Mouse (Mus musculus) liver, embryonic 14.5 days (tissue): ENCODE results near the gene Vcpkmt. TPM values are rescaled to one million over a fixed set of nuclear protein-coding genes. Genes with fewer than 3 reads are reported as not detected.

Experiments
- ATAC-seq: fragments of 200-750 bp; cut with Nextera tagmentation; 2 replicates; pipeline ENCODE4 v1.8.0; 2017; ENCODE audit warnings: moderate number of reproducible peaks, mild to moderate bottlenecking, moderate library complexity; ENCODE audit not compliant: insufficient read depth
- DNase-seq, 3 experiments: peaks; one replicate each; pipeline ENCODE4 v3.0.0-alpha.2; 2012 to 2013; ENCODE audit warnings: low read depth in 3 of 3, low spot score in 3 of 3
- H3K27ac ChIP-seq: fragments of 300-500 bp; sonication (generic); 2 replicates; pipeline ENCODE4 v1.5.1; 2014; ENCODE audit warnings: moderate library complexity, mild to moderate bottlenecking, control low read depth, inconsistent platforms
- H3K27me3 ChIP-seq: fragments of 300-500 bp; sonication (generic); 2 replicates; pipeline ENCODE4 v1.6.1; 2014; ENCODE audit warnings: mild to moderate bottlenecking, low read length, moderate library complexity; ENCODE audit not compliant: control insufficient read depth, insufficient read depth
- H3K36me3 ChIP-seq: fragments of 300-500 bp; sonication (generic); replicated peaks from 2 replicates; pipeline ENCODE4 v1.6.1; 2014; ENCODE audit warnings: low read depth; ENCODE audit not compliant: control insufficient read depth, insufficient read depth
- H3K4me1 ChIP-seq, 2 experiments: fragments of 200-500 bp in 1 of 2; fragments of 300-500 bp in 1 of 2; sonication (generic) in 1 of 2; replicated peaks; 2 replicates each; pipeline ENCODE4 v1.6.1; 2012 to 2014; ENCODE audit warnings: antibody characterized with exemption in 1 of 2, inconsistent platforms in 1 of 2, low read length in 1 of 2; ENCODE audit not compliant: control insufficient read depth in 2 of 2, insufficient read depth in 2 of 2
- H3K4me2 ChIP-seq: fragments of 300-500 bp; sonication (generic); 2 replicates; pipeline ENCODE4 v1.6.1; 2014; ENCODE audit warnings: low read depth, mild to moderate bottlenecking, control low read depth, moderate library complexity
- H3K4me3 ChIP-seq, 2 experiments: fragments of 200-500 bp in 1 of 2; fragments of 300-500 bp in 1 of 2; sonication (generic) in 1 of 2; 2 replicates each; pipeline ENCODE4 v1.5.1; 2012 to 2014; ENCODE audit warnings: low read depth in 2 of 2, low read length in 2 of 2, mild to moderate bottlenecking in 2 of 2, control low read depth in 1 of 2, inconsistent platforms in 1 of 2, moderate library complexity in 1 of 2; ENCODE audit not compliant: insufficient read depth in 1 of 2
- H3K9ac ChIP-seq: fragments of 300-500 bp; sonication (generic); replicated peaks from 2 replicates; pipeline ENCODE4 v1.6.1; 2014; ENCODE audit warnings: mild to moderate bottlenecking, control low read depth, moderate library complexity
- H3K9me3 ChIP-seq: fragments of 300-500 bp; sonication (generic); 2 replicates; pipeline ENCODE4 v1.6.1; 2016; ENCODE audit warnings: low read length, mixed read lengths; ENCODE audit not compliant: control insufficient read depth
- CTCF ChIP-seq: IDR thresholded peaks from 2 replicates; pipeline ENCODE4 v1.5.1; 2016; ENCODE audit warnings: antibody characterized with exemption, low read depth, control low read depth
- EP300 ChIP-seq: IDR thresholded peaks from 2 replicates; pipeline ENCODE4 v1.6.1; 2016; ENCODE audit warnings: antibody characterized with exemption, low read depth
- WGBS: fragments of 180-500 bp; shearing (Covaris S2); extraction: QIAGEN DNeasy Blood & Tissue Kit; methylation state at CpG from one replicate; pipeline ENCODE4 v1.1.7; 2014; ENCODE audit not compliant: insufficient replicate concordance; 5-methylcytosine and 5-hydroxymethylcytosine counted together
- polyA plus RNA-seq, 2 experiments: library from polyadenylated mRNA; depleted of rRNA in 1 of 2; stranded (reverse) in 1 of 2; unstranded in 1 of 2; fragments of >200 nt; fragmentation: Nextera tagmentation in 1 of 2; extraction: Ambion mirVana in 1 of 2; gene quantifications; 2 replicates each; pipeline versions ENCODE4 v1.2.1 to v1.2.3; 2012 to 2014

Vcpkmt gene
- polyA plus RNA-seq, 2 experiments = 7.4 to 13.8 TPM

DNA sequence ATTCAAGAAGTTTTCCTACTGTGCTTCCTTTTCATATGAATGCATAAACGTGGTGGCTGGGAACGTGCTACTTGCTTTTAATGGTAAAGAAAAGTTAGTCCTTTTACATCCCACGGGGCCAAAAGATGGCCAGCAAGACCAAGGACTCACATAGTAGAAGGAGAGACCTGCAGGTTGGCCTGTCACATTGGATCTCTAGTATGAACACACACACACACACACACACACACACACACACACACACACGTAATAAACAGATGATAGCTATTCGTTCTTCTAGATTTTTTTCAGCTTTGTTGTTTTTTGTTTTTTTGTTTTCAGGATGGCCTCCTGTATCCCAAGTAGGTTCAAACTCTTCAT is 422 bp upstream of the Vcpkmt start:
- Histone ChIP-seq H3K9me3 (no peaks in the 10 kb centered on the region), H3K4me3 (peak overlapping the region; percentile 67 to 78), H3K4me2 (peak overlapping the region; percentile 89), H3K27me3 (no peaks in the 10 kb centered on the region), H3K27ac (peak overlapping the region; percentile 76), H3K4me1 (peaks cover 15 to 23% of the 10 kb centered on the region in 2 experiments), H3K36me3 (peaks cover 5% of the 10 kb centered on the region; the same call in 1 of the 2 replicates), H3K9ac (peak overlapping the region; percentile 76)
- DNase-seq (no peak), ATAC-seq (peak; percentile 19; the same call in 1 of the 2 replicates)
- no peak for TF ChIP-seq EP300
- no peak for TF ChIP-seq CTCF
- 39% methylated on average over 5 of the region's 5 CpGs for WGBS

DNA sequence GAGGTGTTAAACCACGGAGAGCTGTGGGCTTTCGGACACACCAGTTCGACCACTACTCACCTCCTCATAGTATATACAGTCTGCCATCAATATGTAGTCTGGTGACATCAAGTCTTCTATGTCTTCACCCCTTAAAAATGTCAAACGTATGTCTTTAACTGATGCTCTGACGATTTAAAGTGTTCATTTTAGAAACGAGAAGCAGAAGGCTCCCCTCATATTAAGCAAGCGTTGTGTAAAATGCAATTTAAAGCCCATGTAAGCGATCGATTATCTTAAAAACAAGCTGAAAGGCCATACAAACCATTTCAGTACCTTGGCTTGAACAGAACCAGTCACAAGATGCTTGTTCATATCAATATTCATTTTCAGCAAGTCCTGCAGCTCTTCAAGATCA is 614 bp downstream of the Vcpkmt start:
- peak overlapping the region; percentile 67 to 78 for H3K4me3 ChIP-seq
- peaks cover 5% of the 10 kb centered on the region for H3K36me3 ChIP-seq
- no peak for DNase-seq
- H3K9ac ChIP-seq = peak overlapping the region; percentile 76
- no peaks in the 10 kb centered on the region for H3K27me3 ChIP-seq
- no peak for ATAC-seq
- H3K4me2 ChIP-seq = peak overlapping the region; percentile 89
- no peak overlapping the region; the same call in 1 of the 2 replicates for H3K27ac ChIP-seq
- no peaks in the 10 kb centered on the region for H3K9me3 ChIP-seq
- no peak for TF ChIP-seq EP300
- no peak for TF ChIP-seq CTCF
- 22% methylated on average over 9 of the region's 9 CpGs for WGBS
- peaks cover 15 to 23% of the 10 kb centered on the region in 2 experiments for H3K4me1 ChIP-seq

- no peak overlapping the region for H3K4me3 ChIP-seq
- H3K27ac ChIP-seq = no peak overlapping the region
- TF ChIP-seq EP300 (no peak), CTCF (0 out of 2 replicates have a peak, but pooled peaks have one; percentile 14)
- ATAC-seq (no peak; the same call in 1 of the 2 replicates), DNase-seq (no peak)
- H3K4me2 ChIP-seq = peak overlapping the region; percentile 18; the same call in 1 of the 2 replicates
- 28% methylated on average over 5 of the region's 5 CpGs for WGBS
- H3K27me3 ChIP-seq = no peaks in the 10 kb centered on the region
- peaks cover 15 to 23% of the 10 kb centered on the region in 2 experiments for H3K4me1 ChIP-seq
- H3K36me3 ChIP-seq = peaks cover 5% of the 10 kb centered on the region
- no peaks in the 10 kb centered on the region for H3K9me3 ChIP-seq
- H3K9ac ChIP-seq = no peak overlapping the region
Measured at GRCm38 (mm10) chr12:69579623-69580022, 3.2 kb downstream of the Vcpkmt start.

DNA sequence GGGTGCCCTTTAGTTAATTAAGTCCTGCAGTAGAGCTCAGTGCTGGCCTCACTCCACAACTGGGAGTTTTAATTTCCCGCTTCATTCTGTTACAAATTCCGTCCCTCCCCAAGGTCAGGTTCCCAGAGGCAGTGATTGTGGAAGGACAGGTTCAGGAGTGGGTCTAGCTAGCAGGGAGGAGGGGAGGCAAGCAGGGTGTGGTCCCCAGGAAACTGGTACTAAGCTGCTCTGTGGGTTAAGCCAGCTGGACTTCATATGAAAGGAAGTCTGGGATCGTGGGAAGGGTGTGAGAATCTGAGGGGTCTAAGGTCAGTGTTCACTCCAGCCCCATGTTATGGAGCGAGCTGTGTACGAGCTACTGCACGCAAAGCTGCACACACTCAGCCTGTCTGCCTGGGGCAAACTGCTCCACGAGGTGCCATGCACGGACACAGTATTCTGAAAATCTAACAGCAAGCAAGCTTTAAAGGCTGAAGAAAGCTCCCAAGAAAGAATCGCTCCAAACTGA is 6.7 kb downstream of the Vcpkmt start:
- no peak overlapping the region for H3K27ac ChIP-seq
- H3K36me3 ChIP-seq = peaks cover 5% of the 10 kb centered on the region
- TF ChIP-seq CTCF = no peak
- no peak overlapping the region for H3K9ac ChIP-seq
- DNase-seq = no peak
- H3K4me1 ChIP-seq = peaks cover 6 to 12% of the 10 kb centered on the region in 2 experiments
- no peak overlapping the region for H3K4me2 ChIP-seq
- no peaks in the 10 kb centered on the region for H3K9me3 ChIP-seq
- H3K27me3 ChIP-seq = no peaks in the 10 kb centered on the region
- 78% methylated on average over 9 of the region's 9 CpGs for WGBS
- no peak for ATAC-seq
- H3K4me3 ChIP-seq = no peak overlapping the region

DNA sequence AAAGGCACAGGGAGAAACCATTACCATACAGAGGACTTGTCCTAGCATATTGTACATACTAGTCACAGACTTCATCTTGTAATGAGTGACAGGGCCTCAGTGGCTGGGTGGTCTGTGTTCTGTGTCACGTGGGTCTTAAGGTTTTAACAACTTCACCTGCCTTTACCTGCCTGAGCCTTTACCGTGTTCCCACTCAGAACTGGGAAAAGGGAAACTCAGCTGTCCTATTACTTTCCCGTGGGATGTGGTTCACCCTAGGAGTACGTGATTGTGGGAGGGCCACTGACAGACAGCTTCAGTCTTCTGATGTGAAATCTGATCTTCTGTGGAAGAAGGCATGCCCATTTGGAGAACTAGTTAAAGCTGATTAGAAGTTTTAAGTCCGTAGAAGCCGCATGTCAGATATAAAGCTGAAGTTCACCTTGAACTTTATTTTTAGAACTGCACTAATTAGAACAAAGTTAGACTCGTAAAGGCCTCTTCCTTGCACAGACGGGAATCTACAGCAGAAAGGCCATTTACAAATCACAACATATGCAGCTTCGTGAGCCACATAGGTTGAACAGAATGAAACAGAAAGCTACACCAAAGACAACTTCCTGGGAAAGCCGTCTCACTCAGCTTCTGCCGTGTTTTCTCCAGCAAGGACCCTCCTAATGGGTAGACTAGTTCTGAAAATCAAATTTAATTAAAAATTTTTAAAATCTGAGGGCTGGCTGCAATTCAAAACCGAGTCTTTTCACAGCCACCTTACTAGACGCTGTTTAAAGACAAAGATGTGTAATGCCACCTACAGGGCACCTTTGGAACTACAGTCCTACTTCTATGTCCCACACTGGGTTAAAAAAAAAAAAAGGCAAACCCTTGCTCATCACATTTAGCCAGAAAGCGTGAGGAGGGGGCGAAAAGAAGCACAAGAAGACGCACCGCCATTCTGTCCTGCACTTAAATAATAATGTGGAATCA is 8.6 kb downstream of the Vcpkmt start:
- WGBS = 28% methylated on average over 17 of the region's 17 CpGs
- ATAC-seq = peak; percentile 25; the same call in 1 of the 2 replicates
- peak; percentile 50 to 61 (median 58) for DNase-seq
- no peaks in the 10 kb centered on the region for H3K9me3 ChIP-seq
- peak overlapping the region in 1 of 2 experiments; percentile 27; a peak in 1 of 4 replicates for H3K4me3 ChIP-seq
- H3K4me2 ChIP-seq = peak overlapping the region; percentile 54
- H3K9ac ChIP-seq = 0 out of 2 replicates have a peak overlapping the region, but pooled peaks have one; percentile 9
- no peaks in the 10 kb centered on the region; the same call in 1 of the 2 replicates for H3K36me3 ChIP-seq
- no peak overlapping the region for H3K27ac ChIP-seq
- no peaks in the 10 kb centered on the region for H3K27me3 ChIP-seq
- TF ChIP-seq EP300 = no peak
- peak; percentile 72 for TF ChIP-seq CTCF
- 0 out of 4 replicates have a peak, but pooled peaks cover 0 to 5% of the 10 kb centered on the region in 2 experiments for H3K4me1 ChIP-seq
